In genomic region chr8:66444141-66444540, GRCm38 (mm10) we compare ENCODE assay signal across 21 mouse cellular contexts. TPM values are rescaled to one million over a fixed set of nuclear protein-coding genes. Genes with fewer than 3 reads are reported as not detected.
DNase-seq lines count a peak whose midpoint lies in the region; ATAC-seq lines count a peak whose summit lies in the region.
"Had no signal": no experiment of that assay in that cellular context is flagged by ENCODE, and none has a peak within 500 bp of the region (broad histone marks: within the 10 kb centered on the region; RNA-seq: fewer than 3 reads in every experiment).

No protein-coding gene starts in this region.

- no peak for ATAC-seq in heart, embryonic 11.5 days (replicated peaks; ENCODE audit: insufficient number of reproducible peaks, low FRiP score, low TSS enrichment)
- ATAC-seq: forebrain, postnatal 0 days; intestine, embryonic 16.5 days; midbrain, embryonic 15.5 days had no signal

- no peaks in the 10 kb centered on the region for H3K27me3 ChIP-seq in heart, embryonic 11.5 days (ENCODE audit: control insufficient read depth, insufficient read depth, low read length)
- H3K27me3 ChIP-seq: embryonic facial prominence, embryonic 15.5 days; hindbrain, embryonic 15.5 days; kidney, embryonic 15.5 days; megakaryocyte, embryonic 14.5 days; midbrain, embryonic 15.5 days had no signal

- no peaks in the 10 kb centered on the region for H3K9me3 ChIP-seq in heart, embryonic 11.5 days (replicated peaks; ENCODE audit: control insufficient read depth, low read length)
- H3K9me3 ChIP-seq: embryonic facial prominence, embryonic 15.5 days; hindbrain, embryonic 15.5 days; kidney, embryonic 15.5 days; megakaryocyte, embryonic 14.5 days; midbrain, embryonic 15.5 days had no signal

- no peak overlapping the region for H3K4me3 ChIP-seq in heart, embryonic 11.5 days (ENCODE audit: low read depth, low read length)
- H3K4me3 ChIP-seq: embryonic facial prominence, embryonic 15.5 days; gastrocnemius, adult 2 months; hindbrain, embryonic 15.5 days; kidney, embryonic 15.5 days; megakaryocyte, embryonic 14.5 days; midbrain, embryonic 15.5 days had no signal

- H3K4me1 ChIP-seq in heart, embryonic 11.5 days (ENCODE audit: control insufficient read depth, insufficient read depth, low read length) = no peaks in the 10 kb centered on the region
- H3K4me1 ChIP-seq: embryonic facial prominence, embryonic 15.5 days; hindbrain, embryonic 15.5 days; kidney, embryonic 15.5 days; midbrain, embryonic 15.5 days had no signal

- no peak overlapping the region for H3K27ac ChIP-seq in heart, embryonic 11.5 days (ENCODE audit: low read depth, low read length)
- H3K27ac ChIP-seq: embryonic facial prominence, embryonic 15.5 days; gastrocnemius, adult 2 months; hindbrain, embryonic 15.5 days; kidney, embryonic 15.5 days; liver, embryonic 14.5 days; midbrain, embryonic 15.5 days had no signal

- no peak overlapping the region for H3K4me2 ChIP-seq in heart, embryonic 11.5 days
- H3K4me2 ChIP-seq: embryonic facial prominence, embryonic 15.5 days; hindbrain, embryonic 15.5 days; kidney, embryonic 15.5 days; midbrain, embryonic 15.5 days had no signal

- peak; percentile 87 for DNase-seq in heart, adult 11 months
- peak; percentile 42 for DNase-seq in A20 (ENCODE audit: low read depth, low spot score)
- peak; percentile 3 for DNase-seq in lung, postnatal 10 days
- DNase-seq in monocyte, adult 2 months (ENCODE audit: low read depth in 1 of 2, low spot score in 2 of 2) = peak; percentile 18 to 24
- DNase-seq in right cerebral cortex, postnatal 4 days = no peak
- DNase-seq in kidney, postnatal 4 days = no peak
- DNase-seq in cerebellum, postnatal 10 days = no peak
- DNase-seq: adrenal gland, adult 8-10 months; cerebellum, postnatal 14 days; forebrain, postnatal 0 days; gastrocnemius, adult 2 months; heart, postnatal 36 days; thymus, postnatal 4 days had no signal

- H3K9ac ChIP-seq in heart, embryonic 11.5 days (ENCODE audit: low read depth, low read length) = no peak overlapping the region
- H3K9ac ChIP-seq: embryonic facial prominence, embryonic 15.5 days; forebrain, postnatal 0 days; hindbrain, embryonic 15.5 days; kidney, embryonic 15.5 days; liver, embryonic 14.5 days; midbrain, embryonic 15.5 days had no signal

- no peaks in the 10 kb centered on the region for H3K36me3 ChIP-seq in heart, embryonic 11.5 days (ENCODE audit: control insufficient read depth, insufficient read depth, low read length)
- H3K36me3 ChIP-seq: embryonic facial prominence, embryonic 15.5 days; hindbrain, embryonic 15.5 days; kidney, embryonic 15.5 days; midbrain, embryonic 15.5 days had no signal

- WGBS in heart, embryonic 11.5 days (ENCODE audit: insufficient replicate concordance) = 71% methylated on average over 5 of the region's 5 CpGs

RNA-seq across cellular contexts. Expression of gene Tma16, which starts 42.2 kb away (rescaled TPM):
- polyA plus RNA-seq in heart, embryonic 11.5 days (2014; fragmentation: Nextera tagmentation; extraction: Ambion mirVana) = 8.9 and 10.2 TPM in 2 replicates

Comparison
In these comparisons a context has a peak if more than half of its experiments do, and no peak if none do; other contexts are left out.
1. DNase-seq: peak in heart, adult 11 months (single experiment), A20 (single experiment), lung, postnatal 10 days (single experiment) and monocyte, adult 2 months (2 of 2); none in right cerebral cortex, postnatal 4 days (single experiment), kidney, postnatal 4 days (0 of 2) and cerebellum, postnatal 10 days (0 of 2).